Mouse (Mus musculus) cerebellum, adult 11 months (tissue): Measurements from ENCODE around the gene Susd3.
A peak's percentile ranks its signal among the peaks of the same experiment; 100 is the strongest.

ENCODE experiments used
- DNase-seq: peaks from one replicate; pipeline ENCODE4 v3.0.0; 2022

Gene Susd3

DNA sequence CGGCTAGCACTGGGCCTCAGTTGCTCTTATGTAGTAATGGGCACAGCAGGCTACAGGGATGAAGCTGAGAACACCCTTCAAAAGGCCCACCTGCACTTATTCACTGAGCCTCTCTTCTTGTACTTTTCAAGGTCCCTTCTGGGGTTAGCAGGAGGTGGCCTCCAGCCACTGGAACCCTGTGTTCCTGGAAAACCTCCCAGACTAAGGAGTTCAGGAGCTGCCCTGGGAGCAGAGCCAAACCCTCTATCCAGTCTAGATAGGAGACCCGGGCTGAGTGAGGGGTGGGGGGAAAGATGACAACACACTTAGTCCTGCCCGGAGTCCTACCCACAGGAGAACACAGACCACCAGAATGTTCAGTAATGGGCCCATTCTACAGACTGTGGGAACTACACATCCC lies 2.5 kb downstream of the Susd3 start:
- no peak for DNase-seq

DNA sequence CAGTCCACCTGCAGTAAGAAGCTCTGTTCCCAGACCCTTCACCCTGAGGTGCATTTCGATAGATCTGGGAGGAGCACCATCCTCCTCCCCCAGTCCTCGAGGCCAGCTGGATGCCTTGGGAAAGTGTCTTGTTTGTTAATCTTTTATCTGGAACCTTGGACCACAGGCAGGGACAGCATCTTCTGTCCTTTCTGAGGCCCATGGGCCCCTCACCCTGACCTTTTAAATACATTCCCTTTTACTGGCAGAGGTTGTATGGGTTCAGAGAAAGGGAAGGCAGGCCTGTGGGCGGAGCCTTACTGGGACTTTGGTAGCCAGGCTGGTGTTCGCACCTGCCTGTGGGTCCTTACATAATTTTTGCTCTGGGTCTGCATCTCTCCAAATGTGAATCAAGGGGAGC lies 3.3 kb downstream of the Susd3 start:
- DNase-seq = no peak

DNA sequence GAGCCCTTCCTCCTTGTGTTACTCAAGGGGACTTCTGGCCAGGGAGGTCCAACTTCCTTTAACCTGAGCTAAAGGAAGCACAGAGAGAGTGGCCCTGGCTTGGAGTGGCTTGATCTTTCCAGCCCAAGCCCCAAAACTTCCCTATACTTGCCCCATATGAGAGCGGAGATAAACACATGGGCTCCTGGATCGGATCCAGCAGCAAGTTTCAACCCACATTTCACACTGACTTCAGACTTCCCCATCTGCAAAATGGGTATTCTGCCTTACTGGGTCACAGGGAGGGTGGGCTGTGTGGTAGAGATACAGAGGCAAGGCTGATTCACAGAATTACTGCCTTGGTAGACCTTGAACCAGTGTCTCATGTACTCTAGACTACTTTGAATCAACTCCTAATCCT lies 5.0 kb downstream of the Susd3 start:
- DNase-seq = no peak

DNA sequence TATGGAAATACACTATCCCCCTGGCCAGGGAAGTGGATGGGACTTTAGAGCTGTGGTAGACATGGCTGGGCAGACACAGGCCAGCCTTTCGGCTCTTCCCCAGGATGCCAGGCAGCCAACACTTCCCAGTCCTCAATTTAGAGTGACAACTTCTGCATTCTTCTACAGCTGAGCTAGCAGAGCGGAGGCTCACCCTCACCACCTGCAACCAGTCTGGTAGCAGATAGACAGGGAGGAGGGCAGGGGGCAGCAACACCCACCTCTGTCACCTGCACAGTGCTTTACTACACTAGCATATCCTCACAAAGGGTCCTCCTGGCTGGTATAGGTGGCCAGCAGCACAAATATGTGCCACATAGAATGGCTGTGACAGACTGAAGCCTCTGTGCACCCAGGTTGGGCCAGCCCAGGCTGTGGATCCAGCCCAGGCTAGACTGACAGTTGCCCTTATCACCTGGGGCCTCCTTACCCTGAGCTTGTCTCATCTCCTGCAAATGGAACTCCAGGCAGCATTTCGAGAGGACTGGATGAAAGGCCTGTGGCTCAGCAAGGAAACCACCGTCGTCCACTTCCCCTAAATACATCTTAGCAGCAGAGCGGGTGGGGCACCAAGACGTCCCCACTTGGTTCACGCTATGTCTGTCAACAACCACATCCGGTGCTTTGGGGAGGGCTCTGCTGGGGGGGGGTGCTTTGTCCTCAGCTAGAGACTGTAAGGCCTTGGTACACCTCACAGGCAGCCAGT lies 6.0 kb downstream of the Susd3 start:
- no peak for DNase-seq

DNA sequence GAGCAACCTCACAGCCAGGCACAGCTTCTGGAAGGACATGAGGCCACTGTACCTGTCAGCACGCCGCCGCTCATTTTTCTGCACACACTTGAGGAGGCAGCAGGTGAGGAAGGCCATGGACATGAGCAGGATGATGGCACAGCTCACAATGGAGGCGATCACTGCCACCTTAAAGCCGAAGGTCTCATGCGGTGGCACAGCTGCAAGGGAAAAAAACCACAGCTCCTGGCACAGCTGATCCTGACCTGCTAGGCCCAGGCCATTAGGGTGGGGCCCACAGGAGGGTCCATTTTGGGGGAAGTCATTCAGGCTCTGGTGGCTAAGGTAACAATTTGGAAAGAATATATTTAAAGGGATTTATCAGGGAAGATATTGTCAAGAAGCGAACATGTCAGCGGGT lies 9.8 kb downstream of the Susd3 start:
- DNase-seq = no peak

DNA sequence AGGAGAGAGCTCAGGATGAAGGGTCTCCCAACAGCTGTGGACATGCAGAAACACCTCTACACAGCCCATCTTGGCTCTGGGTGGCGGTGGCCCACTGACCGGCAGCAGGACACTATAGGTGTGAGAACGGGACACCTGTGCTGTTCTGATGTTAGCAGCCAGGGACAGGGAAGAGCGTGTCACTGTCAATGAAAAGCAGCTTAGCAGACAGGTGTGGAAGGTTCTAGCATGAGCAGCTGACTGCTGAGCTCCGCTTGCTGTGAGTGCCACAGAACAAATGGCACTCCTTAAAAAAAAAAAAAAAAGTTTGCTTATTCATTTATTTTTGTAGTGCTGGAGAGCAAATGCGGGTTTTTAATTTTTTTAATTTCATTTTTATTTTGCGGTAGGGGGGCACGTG lies 10.9 kb downstream of the Susd3 start:
- no peak for DNase-seq

DNA sequence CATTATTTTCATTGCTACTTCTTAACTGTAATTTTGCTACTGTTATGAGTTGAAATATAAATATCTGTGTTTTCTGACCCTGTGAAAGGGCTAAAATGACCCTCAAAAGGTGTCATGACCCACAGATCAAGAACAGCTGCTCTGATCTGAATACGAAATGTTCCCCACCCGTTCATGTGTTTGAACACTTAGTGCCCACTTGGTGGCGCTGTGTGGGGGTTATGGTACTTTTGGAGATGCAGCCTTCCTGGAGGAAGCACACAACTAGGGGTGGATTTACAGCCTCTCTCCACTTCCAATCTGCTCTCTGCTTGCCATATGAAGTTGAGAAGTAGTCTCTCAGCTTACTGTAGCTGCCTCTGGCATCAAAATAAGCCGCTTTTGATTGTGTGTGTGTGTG lies 13.8 kb downstream of the Susd3 start:
- no peak for DNase-seq

DNA sequence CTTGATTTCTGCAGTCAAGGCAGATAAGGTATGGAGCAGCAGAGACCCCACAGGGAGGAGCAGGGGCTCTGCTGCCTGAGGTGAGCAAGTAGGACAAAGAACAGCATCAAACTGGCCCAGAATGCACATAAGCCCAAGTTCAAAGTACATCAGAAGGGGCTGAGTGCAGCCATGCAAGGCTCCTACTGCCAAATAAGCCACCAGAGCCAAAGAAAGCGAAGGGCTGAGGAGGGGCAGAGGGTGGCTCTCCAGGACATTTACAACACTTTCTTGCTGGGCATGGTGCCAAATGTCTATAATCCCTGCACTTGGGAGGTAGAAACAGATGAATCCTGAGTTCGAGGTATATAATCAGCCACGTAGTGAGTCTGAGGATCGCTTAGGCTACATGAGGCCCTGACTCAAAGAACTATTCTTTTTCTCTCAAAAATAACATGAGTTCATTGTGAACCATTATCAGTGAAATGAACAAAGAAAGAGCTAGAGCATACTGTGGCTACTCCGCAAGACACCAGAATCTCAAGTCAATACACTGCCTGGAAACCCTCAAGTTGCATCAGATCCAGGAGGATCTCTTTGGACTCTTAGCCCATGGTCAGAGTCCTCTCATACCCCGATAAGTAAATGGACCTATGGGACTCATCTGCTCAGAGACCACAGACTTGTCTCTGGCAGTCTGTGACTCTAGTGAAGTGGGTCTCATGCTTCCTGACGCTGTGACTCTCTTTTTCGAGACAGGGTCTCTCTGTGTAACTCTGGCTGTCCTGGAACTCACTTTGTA lies 14.5 kb downstream of the Susd3 start:
- DNase-seq = no peak

DNA sequence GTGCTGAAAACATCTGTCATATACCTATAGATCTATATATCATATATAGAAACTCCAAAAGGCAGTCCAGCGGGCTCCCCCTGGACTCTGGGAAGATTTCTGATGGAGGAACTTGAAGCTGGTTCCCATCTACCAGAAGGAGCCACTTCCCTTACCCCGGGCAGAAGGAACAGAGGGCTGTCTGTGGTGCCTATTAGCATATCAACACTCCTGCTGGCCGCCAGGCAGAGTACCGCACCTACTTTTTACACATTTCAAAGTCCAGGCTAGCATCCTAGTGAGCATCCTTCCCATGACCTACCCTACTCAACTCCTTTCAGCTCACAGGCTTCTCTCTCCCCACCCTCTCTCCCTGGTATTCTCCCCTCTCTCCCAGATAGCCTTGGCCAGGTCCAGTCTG lies 22.9 kb downstream of the Susd3 start:
- no peak for DNase-seq

DNA sequence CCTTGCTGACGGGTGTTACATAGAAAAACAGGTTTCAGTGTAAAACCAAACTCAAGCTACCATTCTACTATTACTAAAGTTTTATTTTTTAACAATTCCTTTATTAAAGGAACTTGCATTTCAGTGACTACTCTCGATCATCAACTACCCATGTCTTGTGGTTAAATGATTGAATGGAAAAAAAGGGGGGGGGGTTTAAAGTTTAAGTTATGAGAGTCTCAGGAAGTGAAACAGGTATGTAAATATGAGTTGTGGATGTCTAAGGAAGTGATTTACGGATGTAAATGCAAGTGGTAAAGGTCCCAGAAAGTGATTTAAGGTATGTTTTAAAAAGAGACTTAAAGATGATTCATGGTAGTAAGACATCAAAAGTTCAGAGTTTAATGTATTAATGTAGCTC lies 23.3 kb downstream of the Susd3 start:
- DNase-seq = no peak

DNA sequence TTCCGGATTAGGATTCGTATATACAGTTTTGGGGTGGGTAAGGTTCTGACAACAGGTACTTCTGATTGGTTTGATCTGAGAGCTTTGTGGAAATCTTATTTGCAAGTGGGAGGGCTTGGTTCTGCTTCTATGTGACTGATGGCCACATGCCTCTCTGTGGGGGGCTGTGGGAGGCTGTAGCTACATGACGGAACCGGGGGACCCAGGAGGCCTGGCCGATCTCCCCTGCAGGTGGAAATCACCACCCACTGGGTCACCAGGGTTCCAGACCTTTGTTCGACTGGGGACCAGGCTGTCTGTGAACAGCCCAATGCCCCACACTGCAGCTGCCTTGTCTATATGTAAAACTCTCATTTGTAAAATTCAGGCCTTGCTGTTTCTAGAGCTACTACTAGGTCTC lies 23.8 kb downstream of the Susd3 start:
- no peak for DNase-seq

DNA sequence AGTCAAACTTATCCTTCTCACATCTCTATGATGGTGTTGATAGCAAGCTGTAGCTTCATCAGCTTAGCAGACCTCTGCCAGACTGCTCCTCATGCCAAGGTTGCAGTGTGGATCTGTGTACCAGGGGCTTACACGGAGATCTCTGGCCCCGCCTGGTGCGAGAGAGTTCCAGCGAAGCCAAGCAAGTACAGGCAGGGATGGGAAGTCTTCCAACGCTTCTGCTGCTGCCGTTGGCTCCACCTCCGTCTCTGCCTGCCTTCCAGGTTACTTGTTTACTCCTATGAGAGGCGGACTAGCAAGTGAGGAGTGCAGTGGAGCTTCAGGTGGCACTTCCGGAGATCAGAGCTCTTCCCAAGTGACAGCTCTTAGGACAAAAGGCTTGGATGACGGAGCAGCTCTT lies 24.2 kb downstream of the Susd3 start:
- no peak for DNase-seq

DNA sequence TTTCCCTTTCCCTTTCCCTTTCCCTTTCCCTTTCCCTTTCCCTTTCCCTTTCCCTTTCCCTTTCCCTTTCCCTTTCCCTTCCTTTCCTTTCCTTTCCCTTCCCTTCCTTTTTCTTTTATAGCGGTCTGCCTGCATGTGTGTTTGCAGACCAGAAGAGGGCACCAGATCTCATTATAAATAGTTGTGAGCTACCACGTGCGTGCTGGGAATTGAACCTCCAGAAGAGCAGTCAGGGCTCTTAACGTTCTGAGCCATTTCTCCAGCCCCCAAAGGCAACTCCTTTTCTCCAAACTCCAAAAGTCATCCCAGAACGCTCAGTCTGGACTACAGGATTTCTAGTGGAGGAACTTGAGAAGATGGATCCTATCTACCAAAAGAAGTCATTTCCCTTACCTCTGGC lies 27.6 kb downstream of the Susd3 start:
- no peak for DNase-seq

DNA sequence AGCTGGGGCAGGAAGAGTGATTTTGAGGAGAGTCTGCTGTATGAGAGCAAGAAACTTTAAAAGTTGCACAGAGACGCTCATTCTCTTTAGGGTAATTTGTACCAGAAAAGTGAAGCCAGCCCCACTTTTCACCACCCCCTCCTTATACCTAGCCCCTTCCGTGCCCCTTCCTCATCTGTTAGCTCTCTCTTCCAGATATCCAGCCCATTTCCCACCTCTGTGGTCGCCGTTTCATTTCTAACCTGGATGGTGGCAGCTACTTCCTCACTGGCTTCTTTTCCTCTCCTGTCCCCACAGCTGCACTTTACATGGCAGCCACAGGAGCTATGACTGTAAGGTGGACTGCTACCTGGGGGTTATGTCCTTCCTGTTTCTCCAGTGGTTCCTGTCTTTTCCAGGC lies 29.1 kb downstream of the Susd3 start:
- DNase-seq = no peak

DNA sequence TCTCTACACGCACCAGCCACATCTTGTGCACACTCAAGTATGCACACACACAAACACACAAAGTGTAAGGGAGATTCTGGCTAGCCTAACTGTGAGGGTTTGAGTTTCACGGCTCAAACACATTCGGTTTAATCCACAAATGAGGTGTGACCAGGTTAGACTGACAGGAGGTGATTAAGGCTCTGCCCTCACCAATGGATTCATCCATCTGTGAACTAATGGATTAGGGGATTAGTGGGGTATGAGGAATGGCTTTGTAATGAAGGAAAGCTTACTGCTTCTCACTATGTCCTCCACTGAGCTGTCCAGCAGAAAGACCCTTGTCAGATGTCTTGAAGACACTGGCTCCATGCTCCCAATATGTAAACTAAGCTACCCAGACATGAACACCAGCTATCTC lies 29.9 kb downstream of the Susd3 start:
- DNase-seq = no peak

DNA sequence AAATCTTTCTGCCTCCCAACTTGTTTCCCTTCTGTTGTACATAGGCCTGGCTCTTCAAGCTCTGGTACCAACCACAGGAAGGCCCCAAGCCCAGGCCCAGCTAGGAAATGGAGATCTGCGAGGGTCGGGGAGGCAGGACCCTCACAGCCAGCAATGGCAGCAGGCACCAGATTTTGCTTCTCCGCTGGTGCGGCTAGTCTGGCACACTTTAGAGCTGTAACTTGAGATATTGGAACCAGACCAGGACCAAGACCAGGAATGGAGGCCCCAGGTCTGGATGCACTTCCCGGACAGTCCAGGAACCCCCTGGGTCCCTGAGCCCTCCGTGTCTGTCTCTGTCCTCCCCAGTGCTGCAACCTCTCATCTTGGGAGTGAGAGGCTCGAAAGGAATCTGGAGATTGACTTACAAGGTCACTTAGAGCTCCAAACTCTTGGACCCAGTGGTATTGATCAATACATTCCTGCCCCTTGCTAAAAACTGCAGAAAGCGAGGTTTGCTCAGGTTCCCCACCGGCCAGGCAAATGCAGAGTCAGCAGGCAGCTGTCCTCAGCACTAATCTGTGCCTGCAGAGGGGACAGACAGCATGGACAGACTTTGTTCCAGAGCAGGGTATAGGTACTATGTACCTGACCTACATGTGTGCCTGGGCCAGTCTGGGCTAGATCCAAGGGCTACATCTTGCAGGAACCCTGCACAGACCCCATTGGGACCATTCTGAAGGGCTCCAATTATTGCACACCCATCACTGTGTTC lies 31.5 kb downstream of the Susd3 start:
- no peak for DNase-seq

DNA sequence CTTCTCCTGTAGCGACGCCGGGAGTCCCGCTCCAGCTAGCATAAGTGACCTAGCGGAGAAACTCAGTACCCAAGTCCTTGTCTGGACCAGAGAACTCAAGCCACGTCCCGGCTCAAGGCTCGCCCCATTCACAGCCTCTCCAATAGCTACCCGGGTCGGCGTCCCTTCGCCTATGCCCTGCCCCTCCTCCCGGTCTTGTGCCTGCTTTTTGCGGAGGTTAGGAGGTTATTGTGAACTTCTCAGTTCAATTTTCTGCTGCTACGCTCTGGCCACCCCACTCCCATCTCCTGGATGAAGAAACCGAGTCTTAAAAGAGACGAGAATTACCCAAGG lies 32.3 kb downstream of the Susd3 start:
- no peak for DNase-seq

DNA sequence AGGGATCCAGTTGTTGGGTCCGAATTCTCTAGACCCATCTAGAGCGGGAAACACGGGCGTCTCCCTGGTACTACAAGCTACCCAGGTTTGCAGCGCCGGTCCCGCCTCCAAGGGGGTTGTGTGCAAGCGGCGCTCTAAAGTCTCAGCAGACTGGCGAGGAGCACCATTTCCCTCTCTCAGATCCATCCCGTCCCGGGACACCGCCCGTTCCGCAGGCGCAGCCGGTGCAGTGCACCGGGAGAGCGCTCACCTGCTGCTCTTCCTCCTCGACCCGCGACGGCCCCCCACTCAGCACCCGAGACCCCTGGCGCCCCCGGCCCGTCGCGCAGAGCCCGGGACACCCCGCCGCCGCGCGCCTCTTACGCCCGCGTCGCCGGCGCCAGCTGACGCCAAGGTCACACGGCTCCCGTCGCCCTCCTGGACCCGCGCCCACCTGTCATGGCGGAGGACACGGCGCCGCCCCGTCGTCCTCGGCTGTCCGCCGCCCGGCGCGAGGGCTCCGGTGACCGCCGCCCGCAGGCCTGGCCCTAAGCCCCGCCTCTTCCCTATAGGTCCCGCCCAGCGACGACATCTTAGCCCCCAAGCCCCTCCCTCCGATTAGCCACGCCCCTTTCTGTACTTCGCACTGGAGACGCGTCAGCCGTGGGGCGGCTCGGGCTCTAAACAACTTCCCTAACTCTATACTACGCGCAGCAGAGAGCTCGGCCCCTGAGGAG lies 32.8 kb downstream of the Susd3 start, which contains the start of gene Card19:
Gene Card19 (minus strand): TSS at position 534 of the 716 bp plus-strand sequence.
- peak; percentile 91 for DNase-seq

DNA sequence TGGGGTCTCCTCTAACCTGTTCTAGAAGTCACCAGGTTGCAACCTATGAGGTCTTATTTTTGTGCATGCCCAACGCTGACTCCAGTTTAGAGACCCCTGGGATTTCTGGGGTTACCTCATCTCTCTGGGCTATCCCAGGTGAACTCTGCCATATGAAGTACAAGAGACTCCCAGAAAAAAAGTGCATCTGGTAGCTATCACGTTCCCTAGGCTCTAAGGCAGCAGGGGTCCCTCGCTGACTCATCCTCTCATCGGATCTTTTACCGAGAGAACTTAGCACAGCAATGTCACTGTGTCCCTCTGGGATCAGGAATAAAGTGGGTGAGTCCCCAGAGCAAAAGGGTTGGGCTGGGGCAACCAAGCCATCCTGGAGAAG lies 33.4 kb downstream of the Susd3 start:
- DNase-seq = no peak

DNA sequence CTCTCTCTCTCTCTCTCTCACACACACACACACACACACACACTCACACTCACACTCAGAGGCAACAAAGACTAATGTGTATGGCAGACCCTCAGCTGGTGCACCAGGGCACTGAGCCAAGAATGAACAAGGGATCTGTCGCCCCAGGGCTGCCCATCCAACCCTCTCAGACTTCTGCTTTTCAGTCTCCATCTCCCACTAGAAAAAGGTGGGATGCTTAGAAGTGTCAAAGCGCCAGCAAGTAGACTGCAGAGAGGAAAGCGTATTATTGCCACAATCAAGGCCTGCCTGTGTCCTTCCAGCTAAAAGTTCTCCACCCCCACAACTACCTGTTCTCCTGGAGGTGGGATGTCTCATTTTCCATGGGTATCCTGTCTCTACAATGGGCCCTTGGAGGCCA lies 34.1 kb downstream of the Susd3 start:
- no peak for DNase-seq

DNA sequence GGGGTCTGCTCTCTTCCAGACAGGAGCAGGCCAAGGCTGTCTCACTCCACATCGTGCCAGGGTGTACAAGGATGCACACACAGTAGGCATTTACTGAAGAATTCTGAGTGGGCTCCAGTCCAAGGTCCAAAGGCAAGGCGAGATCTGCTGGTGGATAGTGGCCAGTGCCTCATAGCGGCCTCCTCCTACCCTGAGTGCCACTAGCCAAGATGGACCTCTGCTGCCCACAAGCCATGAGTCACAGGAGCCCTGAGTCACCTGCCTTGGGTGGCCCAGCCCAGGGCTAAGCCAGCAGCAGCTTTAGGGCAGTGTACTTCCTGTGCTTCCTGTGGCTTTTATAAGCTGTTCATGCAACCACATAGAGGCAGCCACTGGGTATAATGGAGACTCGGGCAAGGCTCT lies 35.0 kb downstream of the Susd3 start:
- DNase-seq = peak; percentile 66

DNA sequence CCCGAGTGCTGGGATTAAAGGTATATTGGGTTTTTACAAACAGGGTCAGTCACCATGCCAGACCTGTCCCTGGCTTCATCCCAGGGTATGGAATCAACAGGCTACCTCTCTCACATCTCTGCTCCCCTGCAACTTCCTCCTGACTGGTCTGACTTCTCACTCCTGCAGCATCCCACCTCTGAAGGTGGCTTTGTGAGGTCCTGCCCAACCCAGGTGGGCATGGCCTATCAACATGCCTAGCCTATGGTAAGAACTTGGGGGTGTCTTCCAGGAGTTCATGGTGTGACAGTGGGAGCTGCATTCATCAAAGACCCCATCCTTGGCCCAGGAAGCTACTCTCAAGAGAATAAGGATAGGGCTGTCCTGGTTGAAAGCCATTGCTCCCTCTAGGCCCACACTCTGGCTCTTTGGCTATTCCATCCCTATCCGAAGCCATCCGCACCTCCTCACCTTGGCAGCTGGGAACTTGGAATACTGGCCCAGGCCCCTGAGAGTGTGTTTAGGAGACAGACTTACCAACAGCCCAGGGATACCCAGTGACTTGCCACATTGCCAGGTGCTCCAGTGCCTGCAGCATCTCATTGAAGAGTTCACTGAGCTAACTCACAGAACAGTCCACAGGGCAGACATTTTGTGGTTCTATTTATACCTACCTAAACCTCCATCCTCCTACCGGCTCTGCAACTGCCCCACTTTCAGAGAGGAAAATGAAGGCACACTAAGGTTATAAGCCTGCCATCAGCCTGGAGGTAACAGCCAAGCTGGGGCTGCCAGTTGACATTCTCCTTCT lies 35.6 kb downstream of the Susd3 start:
- DNase-seq = no peak

DNA sequence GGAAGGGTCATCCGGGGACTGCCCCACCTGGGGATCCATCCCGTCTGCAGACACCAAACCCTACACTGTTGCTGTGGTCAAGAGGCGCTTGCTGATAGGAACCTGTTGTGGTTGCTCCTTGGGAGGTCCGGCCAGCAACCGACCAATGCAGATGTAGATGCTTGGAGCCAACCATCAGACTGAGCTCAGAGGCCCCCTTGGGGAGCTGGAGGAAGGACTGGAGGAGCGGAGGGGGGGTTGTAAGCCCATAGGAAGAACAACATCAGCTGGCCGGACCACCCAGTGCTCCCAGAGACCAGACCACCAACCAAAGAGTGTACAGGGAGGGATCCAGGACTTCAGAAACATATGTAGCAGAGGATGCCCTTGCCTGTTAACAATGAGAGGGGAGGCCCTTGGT lies 39.2 kb downstream of the Susd3 start:
- DNase-seq = no peak
